Mouse (Mus musculus) C2C12 (cell line): ENCODE results near the gene Ankrd42. TPM values are rescaled to one million over a fixed set of nuclear protein-coding genes. Genes with fewer than 3 reads are reported as not detected.

Source experiments
- H3K27me3 ChIP-seq: one replicate; pipeline ENCODE4 v1.6.1; 2011; ENCODE audit not compliant: control insufficient read depth, insufficient read depth, insufficient read length
- H3K36me3 ChIP-seq: one replicate; pipeline ENCODE4 v1.6.1; 2011; ENCODE audit not compliant: control insufficient read depth, insufficient read depth
- H3K4me3 ChIP-seq: one replicate; pipeline ENCODE4 v1.5.1; 2011; ENCODE audit warnings: mild to moderate bottlenecking, control low read depth; ENCODE audit not compliant: poor library complexity, insufficient read depth, severe bottlenecking
- H3K79me2 ChIP-seq: one replicate; pipeline ENCODE4 v1.6.1; 2011; ENCODE audit not compliant: control insufficient read depth, insufficient read depth
- H3K79me3 ChIP-seq: one replicate; pipeline ENCODE4 v1.6.1; 2011; ENCODE audit warnings: low read depth, control low read depth
- H3ac ChIP-seq: one replicate; pipeline ENCODE3; 2011; ENCODE audit warnings: low read depth; ENCODE audit not compliant: control insufficient read depth, insufficient read length
- CEBPB ChIP-seq: IDR thresholded peaks from one replicate; pipeline ENCODE4 v1.6.1; 2011; ENCODE audit warnings: low read depth, mild to moderate bottlenecking, control low read depth, moderate library complexity
- CTCF ChIP-seq: IDR thresholded peaks from one replicate; pipeline ENCODE4 v1.5.1; 2011; ENCODE audit not compliant: control insufficient read depth, insufficient read depth, insufficient read length
- FOSL1 ChIP-seq: IDR thresholded peaks from one replicate; pipeline ENCODE4 v1.8.0; 2011; ENCODE audit warnings: mild to moderate bottlenecking, low read length; ENCODE audit not compliant: poor library complexity, insufficient read depth, severe bottlenecking
- MAX ChIP-seq: IDR thresholded peaks from one replicate; pipeline ENCODE4 v1.6.1; 2011; ENCODE audit warnings: mild to moderate bottlenecking, control low read depth
- MYOD1 ChIP-seq: IDR thresholded peaks from one replicate; pipeline ENCODE4 v1.6.1; 2011; ENCODE audit warnings: low read depth; ENCODE audit not compliant: control insufficient read depth, insufficient read length
- MYOG ChIP-seq: IDR thresholded peaks from one replicate; pipeline ENCODE4 v1.6.1; 2011; ENCODE audit not compliant: control insufficient read depth, insufficient read length; ENCODE audit errors: extremely low read depth
- USF1 ChIP-seq: IDR thresholded peaks from one replicate; pipeline ENCODE4 v1.6.1; 2011; ENCODE audit warnings: low read depth, mild to moderate bottlenecking, control low read depth, moderate library complexity
- long read RNA-seq, 2 experiments: library from polyadenylated mRNA; unstranded; transcript quantifications; one replicate each; pipeline ENCODE4 v2.0.0; 2019 to 2020
- polyA plus RNA-seq: library from polyadenylated mRNA; unstranded; fragments of >200 nt; fragmentation: generic; extraction: Trizol; gene quantifications from one replicate; pipeline ENCODE4 v1.2.1, GENCODE M21; 2012; ENCODE audit warnings: missing spikeins

The Ankrd42 gene
- 1.2 TPM for polyA plus RNA-seq
- long read RNA-seq, experiment 1, partial matches to known transcripts: 1 of 2 reads
- long read RNA-seq, experiment 1, other reads (novel, unspliced or antisense): 1 of 2 reads
- long read RNA-seq, experiment 2, partial matches to known transcripts: 4 of 11 reads
- long read RNA-seq, experiment 2, other reads (novel, unspliced or antisense): 2 of 11 reads

DNA sequence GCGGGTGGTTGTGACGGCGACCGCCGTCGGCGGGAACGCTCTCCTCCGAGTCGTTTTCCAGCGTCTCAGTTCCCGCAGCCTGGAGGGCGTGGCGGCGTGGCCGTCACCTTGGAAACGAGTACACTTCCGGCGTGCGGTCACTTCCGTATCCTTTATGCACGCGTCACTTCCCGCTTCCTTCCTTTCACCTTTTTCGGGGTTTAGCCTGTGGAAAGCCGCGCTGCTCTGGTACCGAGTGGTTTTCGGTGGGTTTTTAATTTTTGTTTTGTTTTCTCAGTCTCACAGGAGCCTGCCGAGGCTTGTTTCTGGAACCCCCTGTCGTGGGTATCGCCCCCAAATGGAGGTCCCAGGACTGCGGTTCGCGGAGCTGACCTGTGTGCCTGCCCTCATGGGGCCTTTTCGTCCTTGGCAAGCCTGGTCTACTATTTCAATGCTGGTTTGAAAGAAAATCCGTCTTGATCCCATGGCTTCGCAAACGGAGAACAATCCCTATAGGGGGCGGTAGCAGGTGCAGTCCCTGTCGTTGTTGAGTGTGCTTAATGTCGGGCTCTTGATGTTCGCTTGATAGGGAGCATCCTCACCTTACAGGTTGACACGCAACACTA is at the start of gene Ankrd42:
Gene Ankrd42 (minus strand): TSS at position 122 of the 605 bp plus-strand sequence.
- peaks cover 22% of the 10 kb centered on the region for H3K36me3 ChIP-seq
- H3K4me3 ChIP-seq: peak within 1 kb of the TSS; percentile 82
- H3K79me3 ChIP-seq: peaks cover 10% of the 10 kb centered on the region
- no peaks in the 10 kb centered on the region for H3K27me3 ChIP-seq
- TF ChIP-seq CEBPB (no peak), FOSL1 (no peak), MAX (peak; percentile 38), USF1 (no peak), CTCF (no peak), MYOG (no peak)
- peaks cover 16% of the 10 kb centered on the region for H3K79me2 ChIP-seq
- H3ac ChIP-seq: peak within 1 kb of the TSS; percentile 74

DNA sequence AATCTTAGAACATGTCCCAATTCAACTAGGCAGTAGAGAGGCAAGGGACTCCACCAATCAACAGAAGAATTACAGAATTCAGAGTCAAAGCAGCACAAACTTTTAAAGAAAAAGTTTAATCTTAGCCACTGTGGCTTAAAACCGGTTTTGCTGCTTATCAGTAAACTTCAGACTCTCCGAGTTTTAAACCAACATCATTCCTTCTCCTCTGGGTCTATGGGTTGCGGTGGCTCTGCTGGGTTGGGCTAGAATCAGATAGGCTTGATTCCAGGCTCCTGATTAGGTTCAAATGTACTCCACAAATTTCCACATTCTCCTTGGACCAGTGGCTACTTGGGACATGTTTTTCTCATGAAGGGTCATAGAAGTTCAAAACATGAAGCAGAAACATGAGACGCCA is 40.4 kb upstream of the Ankrd42 start:
- Histone ChIP-seq H3K79me3 (no peaks in the 10 kb centered on the region), H3K27me3 (no peaks in the 10 kb centered on the region), H3K4me3 (no peak overlapping the region)

DNA sequence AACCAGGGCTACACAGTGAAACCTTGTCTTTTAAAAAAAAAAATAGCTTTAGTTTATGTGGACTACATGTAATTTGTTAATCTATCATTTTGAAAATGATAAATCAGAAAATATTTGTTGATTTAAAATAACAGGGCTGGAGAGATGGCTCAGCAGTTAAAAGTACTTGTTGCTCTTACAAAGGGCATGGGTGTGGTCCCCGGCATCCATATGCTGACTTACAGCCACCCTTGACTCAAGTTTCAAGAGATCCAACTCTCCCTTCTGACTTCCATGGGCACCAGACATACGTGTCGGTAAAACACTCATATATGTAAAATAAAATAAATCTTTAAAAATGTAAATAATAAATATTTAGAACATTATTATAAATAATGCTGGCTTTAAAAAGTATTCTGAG is 38.2 kb upstream of the Ankrd42 start:
- no peak overlapping the region for H3K4me3 ChIP-seq
- no peaks in the 10 kb centered on the region for H3K36me3 ChIP-seq
- H3K79me3 ChIP-seq: no peaks in the 10 kb centered on the region
- H3K79me2 ChIP-seq: no peaks in the 10 kb centered on the region
- no peak overlapping the region for H3ac ChIP-seq
- no peak for TF ChIP-seq CEBPB
- no peak for TF ChIP-seq CTCF
- TF ChIP-seq USF1: no peak
- no peak for TF ChIP-seq FOSL1
- TF ChIP-seq MYOD1: no peak
- TF ChIP-seq MYOG: no peak
- TF ChIP-seq MAX: no peak
- no peaks in the 10 kb centered on the region for H3K27me3 ChIP-seq

More for the DNA sequence above, 40.4 kb upstream of the Ankrd42 start:
- Histone ChIP-seq H3K79me2 (no peaks in the 10 kb centered on the region), H3ac (no peak overlapping the region), H3K36me3 (no peaks in the 10 kb centered on the region)
- TF ChIP-seq FOSL1: no peak
- TF ChIP-seq MYOD1: no peak
- no peak for TF ChIP-seq MAX
- TF ChIP-seq USF1: no peak
- TF ChIP-seq MYOG: no peak
- TF ChIP-seq CTCF: no peak
- TF ChIP-seq CEBPB: no peak

DNA sequence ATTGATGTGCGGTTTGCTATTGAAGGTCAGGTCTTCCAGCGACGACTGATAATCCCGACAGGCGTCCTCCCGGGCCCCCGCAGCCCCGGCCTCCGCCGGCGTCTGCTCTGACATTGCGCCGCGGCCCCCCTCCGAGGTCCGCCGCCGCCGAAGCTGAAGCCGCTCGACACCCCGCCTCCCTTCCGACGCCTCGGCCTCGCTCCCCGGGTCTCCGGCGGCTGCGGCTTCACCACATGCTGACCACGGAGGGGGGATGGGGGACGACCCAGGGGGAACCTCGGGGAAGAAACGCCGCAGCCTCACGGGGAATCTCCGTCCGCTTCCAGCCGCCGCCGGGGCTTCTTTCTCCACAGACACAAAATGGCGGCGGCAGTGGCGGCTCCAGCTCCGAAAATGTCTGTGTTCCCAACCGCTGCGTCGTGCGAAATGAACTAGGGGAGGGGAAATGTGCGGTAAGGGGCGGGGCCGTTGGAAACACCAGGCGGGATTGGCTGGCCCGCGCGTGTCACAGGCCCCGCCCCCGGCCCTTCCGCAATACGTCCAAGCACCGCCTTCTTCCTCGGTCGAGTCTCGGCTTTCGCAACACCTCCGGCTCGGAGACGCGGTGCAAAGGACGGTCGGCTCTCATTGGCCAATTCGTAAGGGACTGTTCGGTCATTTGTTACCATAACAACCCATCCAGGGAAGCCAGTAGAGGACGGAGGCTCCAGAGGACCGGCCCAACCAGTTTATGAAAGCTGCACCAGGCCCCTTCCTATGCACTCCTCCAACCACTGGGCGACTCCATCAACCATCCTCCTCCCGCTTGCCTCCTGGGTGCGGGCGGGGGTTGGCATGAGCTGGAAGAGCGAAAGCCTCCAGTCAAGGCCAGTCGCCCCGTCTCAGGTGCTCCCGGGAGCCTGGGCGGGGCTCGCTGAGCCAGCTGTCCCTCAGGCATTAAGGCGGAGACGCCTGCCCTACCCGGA is 32.8 kb upstream of the Ankrd42 start, which contains the start of gene Pcf11:
Gene Pcf11 (minus strand): TSS at position 428 of the 965 bp plus-strand sequence.
- peak within 1 kb of the TSS; percentile 88 for H3ac ChIP-seq
- H3K27me3 ChIP-seq: no peaks in the 10 kb centered on the region
- peak within 1 kb of the TSS; percentile 72 for H3K4me3 ChIP-seq
- TF ChIP-seq MYOD1: no peak
- TF ChIP-seq FOSL1: no peak
- no peak for TF ChIP-seq CTCF
- TF ChIP-seq CEBPB: peak; percentile 96
- peaks cover 14% of the 10 kb centered on the region for H3K36me3 ChIP-seq
- H3K79me3 ChIP-seq: peaks cover 45% of the 10 kb centered on the region
- peaks cover 50% of the 10 kb centered on the region for H3K79me2 ChIP-seq

DNA sequence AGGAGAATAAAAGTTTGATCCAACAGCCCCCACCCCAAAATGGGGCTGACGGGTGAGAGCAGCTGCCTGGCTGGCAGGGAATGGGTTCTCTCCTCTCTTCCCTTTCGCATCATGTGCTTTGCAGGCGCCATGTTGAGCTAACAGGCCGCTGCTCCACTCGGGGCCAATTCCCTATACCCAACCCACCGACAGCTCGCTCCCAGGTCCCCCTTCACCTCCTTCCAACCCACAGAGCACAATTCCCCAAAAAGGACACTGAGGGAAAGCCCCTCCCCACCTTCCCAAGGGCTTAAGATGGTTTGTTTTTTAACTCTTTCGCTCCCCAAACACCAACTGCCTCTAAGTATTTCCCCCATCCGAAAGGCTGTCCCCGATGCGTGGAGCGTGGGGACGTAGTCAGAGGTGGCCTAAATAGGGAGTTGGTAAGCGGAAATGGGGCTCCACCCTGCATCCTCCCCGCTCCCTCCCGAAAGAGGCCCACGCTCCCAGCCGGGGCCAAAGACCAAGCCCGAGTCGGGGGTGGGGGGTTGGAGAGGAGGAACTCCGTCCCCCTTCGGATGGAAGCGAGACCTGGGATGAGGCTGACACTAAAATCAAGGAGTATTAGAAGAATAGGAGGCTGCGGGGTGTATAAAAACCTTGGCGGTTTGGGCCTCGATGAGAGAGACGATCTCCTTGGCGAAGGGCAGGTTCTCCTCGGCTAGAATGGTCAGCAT is 32.0 kb upstream of the Ankrd42 start:
- TF ChIP-seq CTCF (no peak), USF1 (no peak), MAX (peak; percentile 51)
- peaks cover 17% of the 10 kb centered on the region for H3K36me3 ChIP-seq
- H3K27me3 ChIP-seq: no peaks in the 10 kb centered on the region
- H3K79me2 ChIP-seq: peaks cover 59% of the 10 kb centered on the region
- H3K4me3 ChIP-seq: peak overlapping the region; percentile 72
- H3K79me3 ChIP-seq: peaks cover 47% of the 10 kb centered on the region
- peak overlapping the region; percentile 88 for H3ac ChIP-seq
